Mouse (Mus musculus) lung, embryonic 15.5 days (tissue): ENCODE data around the gene Pard6b. TPM values are rescaled to one million over a fixed set of nuclear protein-coding genes. Genes with fewer than 3 reads are reported as not detected.

Source experiments
- ATAC-seq: fragments of 200-750 bp; cut with Nextera tagmentation; 2 replicates; pipeline ENCODE4 v1.8.0; 2017; ENCODE audit warnings: moderate number of reproducible peaks, borderline replicate concordance; ENCODE audit not compliant: low FRiP score, low TSS enrichment; ENCODE audit errors: extremely low read depth
- H3K27ac ChIP-seq: fragments of 300-500 bp; sonication (generic); 2 replicates; pipeline ENCODE4 v1.5.1; 2015; ENCODE audit warnings: moderate library complexity, mild to moderate bottlenecking, inconsistent platforms
- H3K27me3 ChIP-seq: fragments of 300-500 bp; sonication (generic); 2 replicates; pipeline ENCODE4 v1.6.1; 2015; ENCODE audit warnings: inconsistent platforms
- H3K36me3 ChIP-seq: fragments of 300-500 bp; sonication (generic); 2 replicates; pipeline ENCODE4 v1.6.1; 2015; ENCODE audit warnings: inconsistent platforms
- H3K4me1 ChIP-seq: fragments of 300-500 bp; sonication (generic); 2 replicates; pipeline ENCODE4 v1.6.1; 2015; ENCODE audit warnings: inconsistent platforms
- H3K4me2 ChIP-seq: fragments of 300-500 bp; sonication (generic); 2 replicates; pipeline ENCODE4 v1.6.1; 2015; ENCODE audit warnings: inconsistent platforms, mild to moderate bottlenecking, moderate library complexity
- H3K4me3 ChIP-seq: fragments of 300-500 bp; sonication (generic); 2 replicates; pipeline ENCODE4 v1.5.1; 2015; ENCODE audit warnings: mild to moderate bottlenecking, inconsistent platforms
- H3K9ac ChIP-seq: fragments of 300-500 bp; sonication (generic); 2 replicates; pipeline ENCODE4 v1.6.1; 2015; ENCODE audit warnings: inconsistent platforms
- H3K9me3 ChIP-seq: fragments of 300-500 bp; sonication (generic); 2 replicates; pipeline ENCODE4 v1.6.1; 2016; ENCODE audit warnings: inconsistent platforms
- WGBS: fragments of 180-500 bp; shearing (Covaris S2); methylation state at CpG from one replicate; pipeline ENCODE4 v1.1.7; 2015; 5-methylcytosine and 5-hydroxymethylcytosine counted together
- polyA plus RNA-seq: library from polyadenylated mRNA; unstranded; fragments of >200 nt; fragmentation: Nextera tagmentation; extraction: Ambion mirVana; gene quantifications from 2 replicates; pipeline ENCODE4 v1.2.1, GENCODE M21; 2015

Pard6b gene
- polyA plus RNA-seq: 10.8 and 12.8 TPM in 2 replicates

DNA sequence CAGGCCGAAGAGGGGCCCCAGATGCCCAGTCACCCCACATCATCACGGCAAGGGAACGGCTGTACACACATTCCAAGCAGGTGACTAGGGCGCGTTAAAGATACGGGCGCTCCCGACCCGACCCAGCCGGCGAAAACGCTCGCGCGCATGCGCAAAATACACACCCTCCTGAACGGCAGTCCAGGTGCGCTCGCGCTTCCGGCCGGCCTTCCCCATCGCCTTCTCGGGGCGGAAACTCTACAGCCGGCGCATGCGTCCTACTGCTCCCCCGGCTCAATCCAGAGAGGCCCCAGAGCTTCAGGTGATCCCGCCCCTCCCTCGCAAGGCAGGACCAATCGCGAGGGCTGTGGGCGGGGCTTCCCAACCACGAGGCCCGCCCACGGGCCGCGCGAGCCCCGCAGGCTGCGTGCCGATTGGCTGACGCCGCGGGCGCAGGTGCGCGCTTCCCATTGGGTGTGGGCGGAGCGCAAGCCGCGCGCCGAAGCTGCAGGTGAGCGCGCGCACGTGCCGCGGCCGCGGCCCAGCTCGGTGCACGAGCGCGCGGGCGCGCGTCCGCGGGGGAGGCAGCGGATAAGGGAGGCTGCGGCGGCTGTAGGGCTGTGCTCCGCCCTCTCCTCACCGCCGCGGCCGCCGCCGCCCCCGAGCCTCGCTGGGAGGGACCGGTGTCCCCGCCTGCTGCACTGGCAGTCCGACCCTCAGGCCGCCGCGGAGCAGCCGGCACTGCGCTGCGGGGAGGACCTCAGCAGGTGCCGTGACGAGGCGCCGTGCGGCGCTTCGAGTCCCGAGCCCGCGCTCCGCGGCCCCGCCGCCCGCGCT, at the start of gene Pard6b:
TSS of gene Pard6b (plus strand) at position 574 of the 816 bp plus-strand sequence.
- Histone ChIP-seq H3K4me1 (peaks cover 48% of the 10 kb centered on the region), H3K27ac (peak within 1 kb of the TSS; percentile 91), H3K36me3 (no peaks in the 10 kb centered on the region), H3K4me3 (peak within 1 kb of the TSS; percentile 58), H3K4me2 (peak within 1 kb of the TSS; percentile 92), H3K27me3 (peaks cover 43% of the 10 kb centered on the region), H3K9me3 (no peaks in the 10 kb centered on the region), H3K9ac (peak within 1 kb of the TSS; percentile 47)
- peak; percentile 89 for ATAC-seq
- WGBS: under 1% methylated on average over 89 of the region's 110 CpGs

DNA sequence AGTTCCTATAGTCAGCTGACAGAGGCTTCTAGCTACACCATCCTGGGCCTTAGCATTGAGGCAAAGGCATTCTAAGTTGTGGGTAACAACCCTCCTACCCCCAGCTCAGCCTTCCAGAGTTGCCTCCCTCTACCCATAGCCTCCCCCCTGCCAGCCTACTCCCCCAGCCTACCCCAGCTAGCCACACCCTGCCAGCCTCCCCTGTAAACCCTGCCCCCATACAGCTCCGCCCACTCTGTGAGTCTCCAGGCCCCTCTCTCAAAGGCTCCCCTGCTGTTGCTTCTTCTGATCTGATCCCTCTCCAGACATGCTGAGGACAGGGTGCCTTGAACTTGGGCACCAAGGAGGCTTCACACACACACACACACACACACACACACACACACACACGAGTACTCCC, 49.0 kb upstream of the Pard6b start:
- H3K4me2 ChIP-seq: no peak overlapping the region
- ATAC-seq: no peak
- peaks cover 6% of the 10 kb centered on the region; the same call in 1 of the 2 replicates for H3K9me3 ChIP-seq
- peaks cover 3% of the 10 kb centered on the region for H3K4me1 ChIP-seq
- WGBS: 75% methylated on average over 2 of the region's 2 CpGs
- H3K9ac ChIP-seq: no peak overlapping the region
- no peak overlapping the region for H3K4me3 ChIP-seq
- H3K27ac ChIP-seq: no peak overlapping the region
- no peaks in the 10 kb centered on the region for H3K27me3 ChIP-seq
- no peaks in the 10 kb centered on the region for H3K36me3 ChIP-seq

DNA sequence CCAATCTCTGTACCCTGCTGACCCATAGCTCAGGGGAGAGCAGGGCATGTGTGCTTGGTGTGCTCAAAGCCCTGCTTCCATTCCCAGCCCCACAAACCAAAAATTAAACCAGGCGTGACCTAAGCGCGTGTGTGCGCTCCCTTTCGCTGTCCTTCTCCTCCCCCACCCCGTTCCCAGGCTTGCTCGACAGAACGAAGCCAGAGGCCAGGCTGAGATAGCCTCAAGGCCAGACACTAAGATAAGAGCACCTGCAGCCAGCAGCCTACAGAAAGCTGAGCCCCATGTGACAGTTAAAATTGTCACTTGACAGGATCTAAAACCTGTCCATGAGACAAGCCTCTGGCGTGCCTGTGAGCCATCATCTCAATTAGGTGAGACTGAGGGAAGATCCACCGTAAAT, 46.9 kb upstream of the Pard6b start:
- no peak overlapping the region for H3K27ac ChIP-seq
- no peaks in the 10 kb centered on the region for H3K36me3 ChIP-seq
- 48% methylated on average over 10 of the region's 10 CpGs for WGBS
- no peak overlapping the region for H3K4me3 ChIP-seq
- no peaks in the 10 kb centered on the region for H3K9me3 ChIP-seq
- H3K9ac ChIP-seq: no peak overlapping the region
- peaks cover 9% of the 10 kb centered on the region for H3K4me1 ChIP-seq
- no peaks in the 10 kb centered on the region for H3K27me3 ChIP-seq
- no peak for ATAC-seq
- no peak overlapping the region for H3K4me2 ChIP-seq

DNA sequence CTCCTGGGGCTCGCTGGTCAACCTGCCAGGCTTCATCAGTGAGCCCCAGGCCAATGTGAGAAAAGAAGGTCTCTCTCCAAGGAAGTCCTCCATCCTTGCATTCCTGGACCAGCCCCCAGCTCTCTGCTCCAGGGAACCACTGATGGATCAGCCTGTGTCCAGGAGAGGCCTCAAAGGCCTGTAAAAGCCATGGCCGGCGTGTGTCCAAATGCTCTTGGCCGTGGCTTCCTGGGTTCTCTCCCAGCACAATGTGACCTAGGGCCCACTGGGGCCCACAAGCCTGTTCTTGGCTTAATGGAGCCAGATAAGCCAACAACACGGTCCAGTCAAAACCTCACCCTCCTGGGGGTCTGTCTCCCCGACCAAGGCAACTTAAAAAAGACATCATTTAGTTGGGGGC, 44.9 kb upstream of the Pard6b start:
- Histone ChIP-seq H3K9me3 (no peaks in the 10 kb centered on the region), H3K9ac (no peak overlapping the region), H3K4me3 (no peak overlapping the region), H3K4me2 (no peak overlapping the region), H3K4me1 (peaks cover 9% of the 10 kb centered on the region), H3K36me3 (no peaks in the 10 kb centered on the region), H3K27ac (no peak overlapping the region), H3K27me3 (no peaks in the 10 kb centered on the region)
- 83% methylated on average over 6 of the region's 6 CpGs for WGBS
- ATAC-seq: no peak

DNA sequence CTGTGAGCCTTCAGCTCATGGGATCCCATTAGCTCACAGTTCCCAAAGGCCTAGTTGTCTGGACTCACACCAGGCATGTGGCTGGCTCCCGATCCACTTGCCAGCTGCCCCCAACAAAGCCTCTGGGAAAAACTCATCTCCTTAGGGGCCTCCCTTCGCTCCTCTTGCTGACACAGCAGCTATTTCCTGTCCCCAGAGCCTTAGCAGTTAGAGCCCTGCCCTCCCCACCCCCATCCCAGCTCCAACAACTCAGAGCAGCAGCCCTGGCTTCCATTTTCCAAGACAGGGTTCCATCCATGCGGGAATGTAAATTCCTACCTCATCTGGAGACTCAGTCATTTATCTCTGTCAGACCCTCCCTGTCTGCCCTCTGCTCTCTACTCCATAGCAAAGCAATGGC, 43.7 kb upstream of the Pard6b start:
- no peaks in the 10 kb centered on the region for H3K27me3 ChIP-seq
- H3K36me3 ChIP-seq: no peaks in the 10 kb centered on the region
- no peaks in the 10 kb centered on the region for H3K9me3 ChIP-seq
- peak overlapping the region; percentile 29; the same call in 1 of the 2 replicates for H3K27ac ChIP-seq
- no peak overlapping the region for H3K4me2 ChIP-seq
- ATAC-seq: peak; percentile 49; the same call in 1 of the 2 replicates
- WGBS: 26% methylated on average over 3 of the region's 3 CpGs
- no peak overlapping the region for H3K9ac ChIP-seq
- peaks cover 9% of the 10 kb centered on the region for H3K4me1 ChIP-seq
- no peak overlapping the region for H3K4me3 ChIP-seq

DNA sequence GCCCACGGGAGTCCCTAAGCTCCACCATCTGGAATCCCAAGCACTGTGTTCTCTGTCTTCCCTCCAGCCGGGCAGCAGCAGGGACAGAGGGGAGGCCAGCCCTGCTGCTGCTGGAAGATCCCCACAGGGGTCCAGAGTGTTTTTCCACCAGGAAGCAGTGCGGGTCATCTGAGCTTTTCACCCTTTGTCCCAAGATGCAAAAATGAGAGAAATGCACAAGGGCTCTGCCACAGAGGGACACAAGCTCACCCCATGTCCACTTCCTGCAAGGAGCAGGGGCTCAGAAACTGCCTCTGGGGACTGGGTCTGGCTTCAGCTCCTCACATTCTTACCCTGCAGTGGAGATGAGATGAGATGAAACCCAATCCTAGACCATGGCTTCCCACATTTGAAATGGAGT, 40.1 kb upstream of the Pard6b start:
- ATAC-seq: no peak
- Histone ChIP-seq H3K4me1 (peaks cover 22% of the 10 kb centered on the region), H3K4me2 (no peak overlapping the region), H3K36me3 (no peaks in the 10 kb centered on the region), H3K27ac (no peak overlapping the region), H3K4me3 (no peak overlapping the region), H3K27me3 (no peaks in the 10 kb centered on the region), H3K9ac (no peak overlapping the region), H3K9me3 (no peaks in the 10 kb centered on the region)
- WGBS: 54% methylated on average over 3 of the region's 3 CpGs

DNA sequence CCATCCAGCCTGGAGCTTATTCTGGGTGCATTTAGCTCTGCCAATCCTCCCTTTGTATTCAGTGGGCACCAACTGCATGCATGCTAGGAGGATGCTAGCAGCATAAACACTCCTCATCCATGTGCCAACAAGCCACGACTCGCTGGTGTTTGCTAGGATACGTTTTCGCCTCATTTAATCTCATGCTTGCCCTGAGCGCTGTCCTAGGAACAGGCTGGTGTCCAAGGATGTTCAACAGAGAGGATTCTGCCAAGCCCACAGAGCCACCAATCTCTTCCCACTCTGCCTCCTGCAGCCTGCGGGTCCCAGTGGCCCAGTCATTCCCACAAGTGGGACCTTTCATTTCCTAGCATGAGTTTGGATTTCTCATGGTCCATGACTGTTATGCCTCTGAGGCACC, 38.8 kb upstream of the Pard6b start:
- H3K27ac ChIP-seq: no peak overlapping the region
- peaks cover 26% of the 10 kb centered on the region for H3K4me1 ChIP-seq
- no peak for ATAC-seq
- H3K4me3 ChIP-seq: no peak overlapping the region
- H3K36me3 ChIP-seq: no peaks in the 10 kb centered on the region
- WGBS: 76% methylated on average over 6 of the region's 6 CpGs
- H3K4me2 ChIP-seq: no peak overlapping the region
- no peaks in the 10 kb centered on the region for H3K27me3 ChIP-seq
- H3K9ac ChIP-seq: no peak overlapping the region
- H3K9me3 ChIP-seq: no peaks in the 10 kb centered on the region

DNA sequence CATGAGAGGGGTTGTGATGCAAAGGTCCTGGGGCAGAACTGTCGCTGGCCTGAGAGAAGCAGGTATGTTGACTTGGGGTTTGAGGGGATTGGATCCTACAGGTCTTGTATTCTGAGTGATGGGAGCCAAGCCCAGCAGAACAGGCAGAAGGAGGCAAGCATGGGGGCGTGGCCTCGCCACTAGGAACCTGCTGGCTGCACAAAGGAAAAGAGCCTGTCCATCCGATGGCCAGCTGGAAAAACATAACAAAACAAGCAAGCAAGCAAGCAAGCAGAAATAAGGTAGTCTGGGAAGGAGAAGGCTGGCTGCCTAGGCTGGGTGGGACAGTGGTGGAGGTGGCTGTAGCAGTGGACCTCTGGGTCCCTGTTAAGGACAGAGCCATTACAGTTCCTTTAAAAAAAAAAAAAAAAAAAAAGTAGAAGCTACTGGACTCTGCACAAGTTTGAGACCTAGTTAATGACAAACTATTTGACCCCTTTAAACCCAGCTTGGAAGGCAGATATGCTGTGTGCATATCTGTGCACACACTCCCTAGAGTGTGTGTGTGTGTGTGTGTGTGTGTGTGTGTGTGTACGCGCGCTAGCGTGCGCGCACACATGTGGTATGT, 36.0 kb upstream of the Pard6b start:
- Histone ChIP-seq H3K9ac (no peak overlapping the region), H3K36me3 (no peaks in the 10 kb centered on the region), H3K27ac (peak overlapping the region; percentile 85), H3K4me2 (no peak overlapping the region), H3K9me3 (no peaks in the 10 kb centered on the region), H3K27me3 (peaks cover 6% of the 10 kb centered on the region; the same call in 1 of the 2 replicates), H3K4me1 (peaks cover 28% of the 10 kb centered on the region), H3K4me3 (no peak overlapping the region)
- ATAC-seq: no peak
- WGBS: 76% methylated on average over 10 of the region's 10 CpGs

DNA sequence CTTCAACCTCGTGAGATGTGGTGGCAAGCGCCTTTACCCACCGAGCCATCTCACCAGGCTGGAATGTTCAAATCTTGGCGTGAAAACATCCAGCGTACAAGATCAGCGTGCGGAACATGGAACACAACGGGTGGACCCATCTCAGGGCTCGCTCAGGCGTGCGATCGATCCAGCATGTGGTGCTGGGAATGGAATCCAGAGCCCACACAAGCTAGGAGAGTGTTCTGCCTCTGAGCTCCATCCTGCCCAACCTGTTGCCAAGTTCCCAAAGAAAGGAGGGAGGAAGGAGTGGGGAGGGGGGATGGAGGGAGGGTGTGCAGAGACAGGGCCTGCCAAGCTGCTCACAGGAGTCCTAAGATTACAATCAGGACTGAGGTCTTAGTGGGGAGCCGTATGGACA, 35.4 kb upstream of the Pard6b start:
- Histone ChIP-seq H3K36me3 (no peaks in the 10 kb centered on the region), H3K4me3 (no peak overlapping the region), H3K9ac (no peak overlapping the region), H3K4me2 (0 out of 2 replicates have a peak overlapping the region, but pooled peaks have one; percentile 2), H3K27ac (peak overlapping the region; percentile 85), H3K9me3 (no peaks in the 10 kb centered on the region), H3K4me1 (peaks cover 34% of the 10 kb centered on the region), H3K27me3 (peaks cover 11% of the 10 kb centered on the region)
- WGBS: 59% methylated on average over 13 of the region's 13 CpGs
- ATAC-seq: no peak; the same call in 1 of the 2 replicates

DNA sequence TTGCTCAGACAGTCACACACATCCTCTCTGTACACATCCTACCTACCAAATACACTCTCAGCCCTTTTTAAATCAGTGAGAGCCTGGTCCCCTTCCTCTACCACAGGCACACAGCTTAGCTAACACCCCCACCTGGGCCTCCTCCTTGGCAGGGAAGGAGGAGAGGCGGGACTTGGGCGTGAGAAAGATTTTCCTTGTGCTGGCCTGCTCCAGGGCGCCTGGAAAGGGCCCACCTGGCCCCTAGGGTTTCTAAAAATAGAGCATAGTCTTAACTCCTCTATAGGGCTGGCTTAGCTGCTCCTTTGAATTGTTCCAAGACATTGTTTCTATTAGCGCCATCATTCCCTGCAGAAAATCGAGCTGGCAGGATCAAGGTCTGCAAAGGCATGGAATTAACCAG, 35.0 kb upstream of the Pard6b start:
- Histone ChIP-seq H3K27ac (peak overlapping the region; percentile 85), H3K4me3 (no peak overlapping the region), H3K9me3 (no peaks in the 10 kb centered on the region), H3K36me3 (no peaks in the 10 kb centered on the region), H3K4me2 (0 out of 2 replicates have a peak overlapping the region, but pooled peaks have one; percentile 2), H3K4me1 (peaks cover 38% of the 10 kb centered on the region), H3K27me3 (peaks cover 15% of the 10 kb centered on the region), H3K9ac (no peak overlapping the region)
- WGBS: 11% methylated on average over 5 of the region's 5 CpGs
- peak; percentile 70 for ATAC-seq

DNA sequence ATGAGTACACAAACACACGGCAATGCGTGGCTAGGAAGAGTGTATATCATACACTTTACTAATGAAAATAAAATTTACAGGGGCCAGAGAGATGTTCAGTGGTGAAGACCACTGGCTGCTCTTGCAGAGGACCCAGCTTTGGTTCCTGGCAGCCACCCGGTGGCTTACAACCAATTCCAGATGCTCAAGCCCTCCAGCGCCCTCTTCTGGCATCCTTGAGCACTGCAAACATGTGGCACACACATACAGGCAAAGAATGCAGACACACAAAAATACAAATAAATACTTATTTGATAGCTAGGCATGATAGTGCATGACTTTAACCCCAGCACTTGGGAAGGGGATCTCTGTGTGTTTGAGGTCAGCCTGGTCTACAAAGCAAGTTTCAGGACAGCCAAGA, 34.3 kb upstream of the Pard6b start:
- WGBS: 70% methylated on average over 4 of the region's 4 CpGs
- no peak for ATAC-seq
- H3K36me3 ChIP-seq: no peaks in the 10 kb centered on the region
- no peak overlapping the region for H3K9ac ChIP-seq
- H3K4me2 ChIP-seq: no peak overlapping the region
- H3K4me1 ChIP-seq: peaks cover 38% of the 10 kb centered on the region
- H3K27me3 ChIP-seq: peaks cover 20% of the 10 kb centered on the region
- H3K4me3 ChIP-seq: no peak overlapping the region
- H3K27ac ChIP-seq: peak overlapping the region; percentile 85
- H3K9me3 ChIP-seq: no peaks in the 10 kb centered on the region

DNA sequence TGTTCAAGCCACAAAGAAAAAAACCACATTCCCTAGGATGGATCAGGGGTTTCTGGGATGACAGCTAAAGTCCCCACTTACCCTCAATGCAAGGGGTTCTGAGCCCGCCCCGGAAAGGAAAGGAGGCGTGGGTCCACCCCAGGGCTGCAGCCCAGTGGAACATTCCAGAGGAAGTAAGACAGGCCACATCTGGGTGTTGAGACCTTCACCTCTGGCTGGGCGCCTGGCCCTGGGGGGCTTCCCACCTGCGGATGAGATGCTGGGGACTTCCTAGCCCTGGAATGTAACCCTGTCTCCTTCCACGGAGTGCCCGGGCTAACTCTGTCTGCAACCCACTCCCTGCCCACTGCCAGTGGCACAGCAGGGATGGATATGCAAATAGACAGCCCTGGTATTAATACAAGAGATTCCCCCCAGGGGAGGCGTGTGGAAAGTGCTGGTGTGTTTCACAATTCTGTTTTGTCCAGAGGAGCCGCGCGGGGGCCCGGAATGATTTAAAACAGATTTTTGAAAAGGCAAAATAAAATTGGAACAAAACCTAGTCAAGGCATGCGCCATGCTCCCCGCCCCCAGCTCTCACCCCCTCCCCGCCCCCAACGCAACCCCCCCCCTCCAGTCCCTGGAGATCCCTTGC, 31.7 kb upstream of the Pard6b start:
- no peak for ATAC-seq
- no peaks in the 10 kb centered on the region for H3K9me3 ChIP-seq
- peak overlapping the region; percentile 48 for H3K4me3 ChIP-seq
- peak overlapping the region; percentile 14; the same call in 1 of the 2 replicates for H3K9ac ChIP-seq
- H3K36me3 ChIP-seq: no peaks in the 10 kb centered on the region
- no peak overlapping the region for H3K27ac ChIP-seq
- peaks cover 38% of the 10 kb centered on the region for H3K4me1 ChIP-seq
- peaks cover 25% of the 10 kb centered on the region for H3K27me3 ChIP-seq
- WGBS: 24% methylated on average over 15 of the region's 16 CpGs
- peak overlapping the region; percentile 93 for H3K4me2 ChIP-seq
